Mouse (Mus musculus) heart, adult 2 months (tissue): ENCODE measurements around the gene Grik4. TPM values are rescaled to one million over a fixed set of nuclear protein-coding genes. Genes with fewer than 3 reads are reported as not detected.
A peak's percentile ranks its signal among the peaks of the same experiment; 100 is the strongest.

Experiments
- DNase-seq, 2 experiments: peaks; one replicate each; pipeline ENCODE4 v3.0.0; 2021
- H3K27ac ChIP-seq: fragments of 200-600 bp; 2 replicates; pipeline ENCODE4 v1.8.1; 2022
- H3K27me3 ChIP-seq: fragments of 200-500 bp; 2 replicates; pipeline ENCODE4 v1.6.1; 2012; ENCODE audit warnings: mild to moderate bottlenecking, low read length, inconsistent platforms, mixed read lengths; ENCODE audit not compliant: control insufficient read depth, insufficient read depth
- H3K36me3 ChIP-seq: fragments of 200-500 bp; 2 replicates; pipeline ENCODE4 v1.6.1; 2012; ENCODE audit warnings: low read length, inconsistent platforms; ENCODE audit not compliant: control insufficient read depth, insufficient read depth
- H3K4me1 ChIP-seq: fragments of 200-500 bp; 2 replicates; pipeline ENCODE4 v1.6.1; 2011; ENCODE audit warnings: low read length; ENCODE audit not compliant: control insufficient read depth, insufficient read depth
- H3K4me3 ChIP-seq: fragments of 200-600 bp; 2 replicates; pipeline ENCODE4 v1.8.1; 2022
- H3K79me2 ChIP-seq: fragments of 200-500 bp; replicated peaks from 2 replicates; pipeline ENCODE4 v1.6.1; 2012; ENCODE audit warnings: mild to moderate bottlenecking, inconsistent platforms, low read length, moderate library complexity, mixed read lengths; ENCODE audit not compliant: control insufficient read depth, insufficient read depth
- H3K9ac ChIP-seq: fragments of 200-500 bp; 2 replicates; pipeline ENCODE4 v1.6.1; 2012; ENCODE audit warnings: low read depth, mild to moderate bottlenecking, control low read depth, inconsistent platforms, low read length, mixed read lengths
- CTCF ChIP-seq: fragments of 200-600 bp; IDR thresholded peaks from 2 replicates; pipeline ENCODE4 v1.8.1; 2022; ENCODE audit warnings: antibody characterized with exemption, mild to moderate bottlenecking, moderate library complexity
- EP300 ChIP-seq: fragments of 200-500 bp; IDR thresholded peaks from 2 replicates; pipeline ENCODE4 v1.6.1; 2011; ENCODE audit warnings: low read depth, low read length, control low read depth; ENCODE audit not compliant: insufficient read depth
- POLR2A ChIP-seq: fragments of 200-500 bp; IDR thresholded peaks from 2 replicates; pipeline ENCODE4 v1.6.1; 2011; ENCODE audit warnings: mild to moderate bottlenecking, low read depth, low read length, control low read depth; ENCODE audit not compliant: insufficient read depth
- WGBS: fragments of 180-500 bp; shearing (Covaris S2); methylation state at CpG from one replicate; pipeline ENCODE4 v1.1.7; 2018; 5-methylcytosine and 5-hydroxymethylcytosine counted together
- intact Hi-C: fragments of 180-260 bp; cut with DNase I; formaldehyde crosslinking; loops from one replicate; pipeline ENCODE4 v1.15.1; 2025
- polyA plus RNA-seq: library from polyadenylated mRNA; depleted of rRNA; stranded (reverse); fragments of >200 nt; gene quantifications from 2 replicates; pipeline ENCODE4 v1.2.3, GENCODE M21; 2012
- total RNA-seq, 2 experiments: library from RNA; stranded (reverse); gene quantifications; 2 replicates each; pipeline ENCODE4 v1.2.3; 2021

The Grik4 gene
- total and polyA plus RNA-seq, 3 experiments: 0.02 to 0.09 TPM; not detected in 1

GRCm38 (mm10) chr9:42758682-42759205 is 185.5 kb downstream of the Grik4 start:
- H3K27ac ChIP-seq: no peak overlapping the region
- no peaks in the 10 kb centered on the region; the same call in 1 of the 2 replicates for H3K27me3 ChIP-seq
- WGBS: 57% methylated on average over 5 of the region's 5 CpGs
- TF ChIP-seq POLR2A (no peak), CTCF (no peak), EP300 (no peak)
- H3K36me3 ChIP-seq: no peaks in the 10 kb centered on the region
- no peak overlapping the region for H3K9ac ChIP-seq
- intact Hi-C loops: no loop called here
- no peak overlapping the region for H3K4me3 ChIP-seq
- no peaks in the 10 kb centered on the region for H3K79me2 ChIP-seq
- no peak for DNase-seq
- H3K4me1 ChIP-seq: no peaks in the 10 kb centered on the region

- Histone ChIP-seq H3K4me1 (no peaks in the 10 kb centered on the region), H3K4me3 (no peak overlapping the region), H3K27me3 (no peaks in the 10 kb centered on the region; the same call in 1 of the 2 replicates), H3K9ac (no peak overlapping the region), H3K79me2 (no peaks in the 10 kb centered on the region), H3K36me3 (no peaks in the 10 kb centered on the region), H3K27ac (no peak overlapping the region)
- intact Hi-C loops: no loop called here
- TF ChIP-seq EP300: no peak
- 75% methylated on average over 3 of the region's 3 CpGs for WGBS
- DNase-seq: no peak
These were observed 187.2 kb downstream of the Grik4 start for GRCm38 (mm10) chr9:42757012-42757640.

DNA sequence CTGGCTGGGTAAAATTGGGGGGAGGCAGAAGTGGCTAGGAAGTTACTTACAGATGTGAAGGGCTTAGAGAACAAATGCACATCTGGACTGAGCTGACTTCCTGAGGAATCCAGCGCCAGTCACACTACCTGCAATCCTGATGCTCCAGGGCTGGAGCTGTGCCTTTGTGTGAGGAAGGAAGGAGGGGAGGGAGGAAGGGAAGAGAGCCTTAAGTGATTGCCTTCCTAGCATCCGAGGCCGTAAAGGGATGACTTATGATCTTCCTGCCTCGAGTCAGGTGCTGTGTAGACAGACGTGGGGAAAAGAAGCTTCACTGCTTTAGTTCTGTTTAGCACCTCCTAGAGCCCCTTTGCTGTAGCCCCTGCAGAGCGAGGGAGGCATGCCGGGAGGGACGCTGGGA is 189.6 kb downstream of the Grik4 start:
- TF ChIP-seq EP300: no peak
- TF ChIP-seq POLR2A: no peak
- TF ChIP-seq CTCF: no peak

GRCm38 (mm10) chr9:42751160-42751559 is 193.1 kb downstream of the Grik4 start:
- no peak overlapping the region for H3K9ac ChIP-seq
- H3K27me3 ChIP-seq: no peaks in the 10 kb centered on the region; the same call in 1 of the 2 replicates
- WGBS: 53% methylated on average over 2 of the region's 2 CpGs
- H3K4me1 ChIP-seq: no peaks in the 10 kb centered on the region
- DNase-seq: no peak
- no peaks in the 10 kb centered on the region for H3K36me3 ChIP-seq
- no peak overlapping the region for H3K4me3 ChIP-seq
- intact Hi-C loops: no loop called here
- TF ChIP-seq POLR2A (no peak), EP300 (no peak), CTCF (no peak)
- no peak overlapping the region for H3K27ac ChIP-seq
- no peaks in the 10 kb centered on the region for H3K79me2 ChIP-seq

More for the DNA sequence above, 189.6 kb downstream of the Grik4 start:
- Histone ChIP-seq H3K36me3 (no peaks in the 10 kb centered on the region), H3K4me1 (no peaks in the 10 kb centered on the region), H3K79me2 (no peaks in the 10 kb centered on the region), H3K4me3 (no peak overlapping the region), H3K27me3 (no peaks in the 10 kb centered on the region; the same call in 1 of the 2 replicates), H3K9ac (no peak overlapping the region), H3K27ac (no peak overlapping the region)
- intact Hi-C loops: no loop called here
- 31% methylated on average over 8 of the region's 8 CpGs for WGBS
- no peak for DNase-seq

DNA sequence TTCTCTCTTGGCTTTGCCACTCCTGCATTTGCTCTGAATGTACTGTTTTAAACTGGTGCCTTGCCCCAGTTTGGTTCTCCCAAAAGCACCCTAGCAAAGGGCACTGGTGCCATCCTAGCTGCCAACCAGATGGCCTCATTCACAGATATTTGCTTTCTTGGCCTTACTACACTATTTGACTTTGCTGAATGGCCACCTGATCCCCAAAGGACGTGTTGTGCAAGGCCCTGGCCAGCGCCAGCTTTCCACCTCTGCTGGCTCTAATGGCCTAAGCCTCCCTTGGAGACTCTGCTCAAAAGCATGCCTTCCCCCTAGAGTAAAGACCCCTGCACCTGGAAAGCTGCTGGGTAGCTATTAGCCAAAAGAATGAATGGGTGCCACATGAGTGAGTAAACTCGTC is 194.1 kb downstream of the Grik4 start:
- Histone ChIP-seq H3K27ac (no peak overlapping the region), H3K9ac (no peak overlapping the region), H3K4me1 (no peaks in the 10 kb centered on the region), H3K36me3 (no peaks in the 10 kb centered on the region), H3K79me2 (no peaks in the 10 kb centered on the region), H3K4me3 (no peak overlapping the region), H3K27me3 (no peaks in the 10 kb centered on the region; the same call in 1 of the 2 replicates)
- TF ChIP-seq EP300 (no peak), POLR2A (no peak), CTCF (no peak)
- peak; percentile 39 to 60 for DNase-seq
- intact Hi-C loops: no loop called here
- 73% methylated on average over 3 of the region's 3 CpGs for WGBS

DNA sequence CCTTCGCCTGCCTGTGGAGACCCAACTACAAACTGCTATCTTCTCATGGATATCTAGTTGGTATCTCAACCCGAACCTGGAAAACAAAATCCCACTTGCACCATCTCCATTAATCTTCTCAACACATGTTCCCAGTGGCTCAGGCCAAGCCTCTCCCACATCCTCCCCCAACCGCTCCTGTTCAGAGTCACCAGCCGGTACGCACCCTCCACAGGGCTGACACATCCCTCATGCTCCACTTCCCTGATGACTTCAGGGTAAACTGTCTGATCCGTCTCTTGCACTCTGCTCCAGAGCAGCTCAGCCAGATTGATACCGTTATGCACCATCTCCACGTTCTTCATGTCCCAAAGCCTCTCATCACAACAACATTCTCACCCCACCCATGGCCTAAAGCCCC is 198.3 kb downstream of the Grik4 start:
- H3K9ac ChIP-seq: no peak overlapping the region
- H3K36me3 ChIP-seq: no peaks in the 10 kb centered on the region
- no peak overlapping the region for H3K27ac ChIP-seq
- intact Hi-C loops: no loop called here
- no peaks in the 10 kb centered on the region for H3K4me1 ChIP-seq
- H3K27me3 ChIP-seq: no peaks in the 10 kb centered on the region
- H3K79me2 ChIP-seq: no peaks in the 10 kb centered on the region
- no peak for TF ChIP-seq EP300
- no peak for TF ChIP-seq POLR2A
- TF ChIP-seq CTCF: no peak
- no peak for DNase-seq
- WGBS: 29% methylated on average over 8 of the region's 8 CpGs
- H3K4me3 ChIP-seq: no peak overlapping the region
